Mouse (Mus musculus) thymus, postnatal 0 days (tissue): ENCODE results near the gene Mfsd7a. TPM values are rescaled to one million over a fixed set of nuclear protein-coding genes. Genes with fewer than 3 reads are reported as not detected.
"Not testable (repeated sequence)": the region's sequence is repeated elsewhere in the genome, so short reads cannot be mapped to it uniquely, and the experiment has no call there.

Experiments
- DNase-seq: peaks from one replicate; pipeline ENCODE4 v3.0.0-alpha.2; 2015; ENCODE audit warnings: low spot score
- polyA plus RNA-seq: library from polyadenylated mRNA; unstranded; fragments of >200 nt; fragmentation: Nextera tagmentation; extraction: Ambion mirVana; gene quantifications from 2 replicates; pipeline ENCODE4 v1.2.1, GENCODE M21; 2015

The Mfsd7a gene
- polyA plus RNA-seq, result 0.14 and 0.27 TPM in 2 replicates

DNA sequence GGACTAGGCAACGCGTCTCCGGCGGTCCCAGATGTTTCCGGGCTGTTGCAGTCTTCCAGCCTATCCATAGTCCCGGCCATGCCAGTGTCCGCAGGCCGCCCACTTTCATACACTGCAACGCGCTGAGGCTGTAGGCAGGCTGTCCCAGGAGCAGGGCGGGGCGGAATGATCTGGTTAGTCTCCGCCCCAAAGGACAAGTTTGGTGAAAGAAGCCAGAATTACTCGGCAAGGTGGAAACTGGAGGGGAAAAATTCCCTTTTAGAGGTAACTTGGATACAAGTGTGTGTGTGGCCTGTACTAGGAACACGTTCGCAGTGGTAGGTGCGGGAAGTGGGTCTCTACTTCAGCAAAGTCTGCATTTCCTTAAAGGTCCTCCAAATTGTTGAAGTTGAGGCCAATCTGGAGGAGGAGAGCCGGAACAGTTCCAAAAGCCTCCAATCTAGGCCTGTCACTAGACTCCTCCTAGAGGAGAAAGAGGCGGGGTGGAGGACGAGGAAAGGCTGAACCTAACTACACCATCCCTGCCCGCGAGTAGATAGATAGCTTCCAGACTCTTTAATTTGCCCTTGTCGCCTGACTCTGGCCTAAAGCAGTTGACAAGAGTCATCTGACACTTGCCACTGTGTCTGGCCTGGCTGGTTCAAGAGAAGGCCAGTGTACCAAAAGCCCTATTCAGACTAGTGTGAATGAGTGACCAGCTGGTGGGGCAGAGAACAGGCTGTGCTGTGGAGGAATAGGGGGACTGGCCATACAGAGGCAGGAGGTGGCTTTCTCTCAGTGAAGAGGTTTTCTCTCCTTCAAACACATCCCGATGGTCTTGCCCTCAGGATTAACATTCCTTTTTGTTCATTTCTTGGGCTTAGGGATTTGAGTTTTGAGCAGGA, at the start of gene Mfsd7a:
Gene Mfsd7a (minus strand): TSS at position 107 of the 884 bp plus-strand sequence.
- DNase-seq, result no peak

DNA sequence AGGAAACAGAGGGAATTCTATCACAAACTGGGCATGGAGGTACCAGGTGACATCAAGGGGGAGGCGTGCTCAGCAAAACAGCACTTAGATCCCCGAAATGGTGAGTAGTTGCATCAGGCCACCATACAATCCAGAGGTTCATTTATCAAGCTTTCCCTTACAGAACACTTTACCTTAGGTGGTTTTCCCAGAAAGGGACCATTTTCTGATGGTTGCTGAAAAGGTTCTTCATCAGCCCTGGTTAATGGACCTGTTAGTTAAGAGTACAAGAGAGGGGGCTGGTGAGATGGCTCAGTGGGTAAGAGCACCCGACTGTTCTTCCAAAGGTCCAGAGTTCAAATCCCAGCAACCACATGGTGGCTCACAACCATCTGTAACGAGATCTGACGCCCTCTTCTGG, 37.5 kb upstream of the Mfsd7a start:
- not testable (repeated sequence) for DNase-seq

DNA sequence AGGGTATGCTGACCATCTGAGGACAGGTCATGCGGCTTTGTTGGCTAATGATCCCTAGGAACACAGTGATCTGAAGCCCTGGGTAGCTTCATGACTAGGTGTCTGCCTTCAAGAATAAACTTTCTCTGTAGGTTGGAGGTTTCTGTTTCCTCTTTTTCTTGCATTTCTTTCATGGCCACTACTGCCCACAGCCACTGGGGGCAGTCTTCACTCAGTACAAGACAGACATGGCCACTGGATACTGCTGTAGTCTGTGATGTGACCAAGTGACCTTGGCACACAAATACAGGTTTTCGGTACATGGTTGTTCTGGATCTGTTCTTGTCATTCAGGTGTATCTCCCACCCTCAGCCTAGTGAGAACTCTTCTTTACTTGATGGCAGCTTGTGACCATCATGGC, 36.5 kb upstream of the Mfsd7a start:
- DNase-seq, result peak; percentile 44

DNA sequence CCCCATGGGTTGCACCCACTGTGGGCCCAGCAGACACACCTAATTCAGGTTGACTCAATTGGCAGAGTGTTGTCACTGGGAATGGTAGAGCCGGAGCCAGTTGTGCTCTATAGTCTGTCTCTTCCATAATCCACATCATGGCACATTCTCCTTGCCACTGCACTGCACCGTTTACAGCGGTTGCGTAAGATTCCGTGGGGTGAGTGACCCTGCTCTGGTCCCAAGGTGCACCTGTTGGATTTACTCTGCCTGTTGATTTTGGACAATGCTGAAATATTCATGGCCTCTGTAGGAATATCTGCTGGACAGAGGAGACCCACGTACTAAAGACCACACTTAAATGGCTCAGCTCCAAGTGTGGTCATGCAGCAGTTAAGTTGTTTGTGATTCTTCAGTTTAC, 34.3 kb upstream of the Mfsd7a start:
- no peak for DNase-seq

DNA sequence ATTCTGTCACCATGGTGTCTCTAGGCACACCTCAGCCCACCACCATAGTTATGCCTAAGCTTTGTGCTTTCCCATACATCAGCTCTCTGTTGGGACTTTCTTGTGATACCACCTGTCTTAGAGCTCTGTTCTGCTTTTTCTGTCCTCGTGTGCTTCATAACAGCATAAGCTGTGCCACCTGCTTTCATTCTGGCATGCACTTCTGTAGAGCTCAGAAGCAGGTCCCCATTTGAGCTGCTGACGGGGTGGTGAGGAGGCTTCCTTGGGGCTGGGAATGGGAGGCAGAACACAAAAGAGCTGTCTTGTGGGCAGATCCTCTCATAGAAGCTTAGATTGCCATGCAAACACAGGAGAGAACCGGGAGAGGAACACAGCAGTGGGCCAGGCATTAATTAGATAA, 27.3 kb upstream of the Mfsd7a start:
- no peak for DNase-seq

DNA sequence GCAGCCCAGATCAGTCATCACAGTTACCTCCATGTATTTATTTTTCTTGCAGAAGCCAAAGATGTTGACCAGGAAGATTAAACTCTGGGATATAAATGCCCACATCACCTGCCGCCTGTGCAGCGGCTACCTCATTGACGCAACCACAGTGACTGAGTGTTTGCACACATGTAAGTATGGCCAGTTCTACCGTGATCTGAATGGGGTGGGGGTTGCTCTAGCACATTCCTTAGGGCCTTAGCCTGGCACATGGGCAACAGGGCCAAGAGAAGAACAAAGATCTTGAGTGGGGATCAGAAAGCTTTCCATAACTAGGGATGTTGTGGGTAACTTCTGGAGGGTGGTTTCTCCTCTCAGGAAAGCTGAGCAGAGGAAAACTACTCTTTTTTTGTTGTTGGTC, 25.0 kb upstream of the Mfsd7a start:
- DNase-seq, result no peak

DNA sequence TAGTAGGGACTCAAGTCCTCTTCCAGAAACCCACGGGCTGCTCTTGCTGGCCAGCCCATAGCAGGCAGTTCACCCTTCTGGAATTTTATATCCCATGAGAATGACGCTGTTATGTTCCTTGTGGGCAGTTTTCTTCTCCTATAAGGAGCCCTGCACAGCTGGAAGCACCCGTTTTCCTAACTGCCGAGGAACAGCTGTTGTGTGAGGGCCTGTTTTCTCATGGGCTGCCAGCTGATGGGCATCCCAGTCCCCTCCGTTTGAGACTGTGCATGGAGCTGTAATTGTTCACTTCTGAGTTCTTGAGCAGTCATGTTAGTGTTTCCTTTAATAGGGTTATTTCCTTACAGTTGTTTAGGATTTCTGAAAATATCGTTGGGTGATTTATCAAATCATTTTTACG, 20.9 kb upstream of the Mfsd7a start:
- DNase-seq, result no peak

DNA sequence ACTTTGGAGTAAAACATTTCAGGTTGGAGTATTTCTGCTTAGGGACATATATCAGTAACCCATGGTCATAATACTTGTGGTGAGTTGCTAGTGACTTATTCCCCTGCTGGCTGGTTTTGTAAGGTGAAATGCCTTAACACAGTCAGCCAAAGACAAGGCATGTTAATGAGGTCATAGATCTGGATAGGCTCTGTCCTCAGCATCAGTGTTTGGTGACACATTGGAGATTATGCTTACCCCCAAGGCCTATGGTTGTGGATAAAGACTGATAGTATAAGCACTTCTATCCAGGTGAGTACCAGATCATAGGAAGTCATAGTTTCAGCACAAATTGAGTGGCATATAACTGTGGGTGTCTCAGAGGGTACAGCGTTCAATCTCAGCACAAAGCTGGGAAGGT, 18.0 kb upstream of the Mfsd7a start:
- DNase-seq, result no peak

DNA sequence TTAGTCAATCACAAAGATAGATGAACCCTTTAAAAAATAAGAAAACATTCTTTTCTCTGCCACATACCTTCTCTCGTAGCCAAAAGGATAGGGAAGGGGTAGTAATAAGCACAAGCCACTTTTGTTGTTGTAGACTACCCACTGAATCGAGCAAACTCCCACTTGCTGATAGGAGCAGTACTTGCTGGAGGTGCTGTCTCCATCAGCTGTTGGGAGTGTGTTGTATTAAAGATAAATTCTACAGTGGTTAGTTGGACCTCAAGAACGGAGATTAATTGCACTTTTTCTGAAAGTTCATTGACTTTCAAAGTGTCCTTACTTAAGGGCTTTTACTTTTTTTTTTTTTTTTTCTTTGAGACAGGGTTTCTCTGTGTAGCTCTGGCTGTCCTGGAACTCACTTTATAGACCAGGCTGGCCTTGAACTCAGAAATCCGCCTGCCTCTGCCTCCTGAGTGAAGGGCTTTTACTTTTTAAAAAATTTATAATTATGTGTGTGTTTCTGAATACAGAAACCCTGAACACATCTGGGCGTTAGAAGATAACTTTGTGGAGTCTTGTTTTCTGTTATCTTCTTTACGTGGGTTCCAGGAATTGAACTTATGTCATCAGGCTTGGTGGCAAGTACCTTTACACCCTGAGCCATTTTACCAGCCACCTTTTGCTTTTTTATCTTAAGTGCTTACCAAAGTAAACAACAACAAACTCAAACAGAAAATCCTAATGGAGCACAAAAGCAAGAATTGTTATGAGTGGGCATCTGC, 16.6 kb upstream of the Mfsd7a start:
- no peak for DNase-seq

DNA sequence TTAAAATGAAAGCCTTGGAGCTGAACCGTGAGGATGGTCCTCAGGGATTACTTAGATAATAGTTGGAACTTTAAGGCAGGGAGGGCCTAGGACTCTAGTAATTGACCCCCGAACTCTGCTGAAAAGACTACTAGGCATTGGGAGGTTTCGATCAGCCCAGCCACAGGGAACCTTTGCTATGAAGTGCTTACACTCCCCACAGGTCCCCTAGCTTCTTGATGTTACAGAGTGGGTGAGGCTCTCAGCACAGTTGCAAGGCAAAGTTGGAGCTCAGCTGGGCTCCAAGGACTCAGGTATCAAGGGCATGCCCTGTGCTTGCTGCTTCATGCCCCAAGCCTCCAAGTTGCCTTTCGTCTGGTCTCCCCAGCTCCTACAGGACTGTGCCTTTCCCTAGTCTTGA, 13.8 kb upstream of the Mfsd7a start:
- DNase-seq, result no peak

DNA sequence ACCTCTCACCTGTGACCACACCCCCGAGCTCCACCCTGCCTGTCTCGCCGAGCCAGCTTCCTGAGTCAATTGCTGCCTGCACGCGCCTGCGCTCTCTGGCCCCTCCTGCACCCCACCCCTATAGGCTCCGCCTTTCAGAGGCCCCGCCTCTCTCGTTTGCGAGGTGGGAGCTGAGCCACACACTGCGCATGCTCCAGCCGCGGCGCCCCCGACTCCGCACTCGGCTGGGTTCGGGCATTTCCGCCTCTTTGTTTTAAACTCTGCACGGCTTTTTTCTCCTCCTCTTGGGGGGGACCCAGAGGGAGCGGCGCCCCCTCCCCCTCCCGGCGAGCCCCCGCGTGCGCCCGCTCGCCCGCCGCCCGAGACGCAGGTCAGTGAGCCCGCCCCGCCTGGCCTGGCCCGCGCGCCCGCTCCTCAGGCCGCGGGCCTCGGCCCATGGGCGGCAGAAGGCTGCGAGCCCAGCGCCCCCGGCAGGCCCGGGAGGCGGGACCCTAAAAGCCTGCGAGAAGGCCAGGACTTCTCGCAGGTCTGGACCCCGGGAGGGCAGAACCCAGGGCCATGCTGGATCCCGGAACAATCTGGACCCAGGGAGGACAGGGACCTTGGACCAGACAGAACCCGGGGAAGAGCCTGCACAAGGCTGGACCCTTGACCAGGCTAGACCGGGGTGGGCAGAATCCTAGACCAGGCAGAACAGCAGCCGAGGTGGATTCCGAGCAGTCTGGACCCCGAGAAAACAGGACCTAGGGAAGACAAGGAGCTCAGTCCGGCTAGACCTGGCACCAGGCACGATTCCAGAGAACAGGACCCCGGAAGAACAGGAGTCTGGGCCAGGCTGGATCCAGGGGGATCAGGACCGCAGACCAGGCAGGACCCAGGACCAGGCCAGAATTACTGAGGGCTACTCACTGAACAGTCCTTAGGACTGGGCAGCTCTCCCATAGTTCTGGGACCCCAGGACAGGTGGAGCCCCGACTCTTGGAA, 12.7 kb upstream of the Mfsd7a start, which contains the start of gene Pcgf3:
Gene Pcgf3 (plus strand): TSS at position 151 of the 984 bp plus-strand sequence.
- DNase-seq, result peak; percentile 98

DNA sequence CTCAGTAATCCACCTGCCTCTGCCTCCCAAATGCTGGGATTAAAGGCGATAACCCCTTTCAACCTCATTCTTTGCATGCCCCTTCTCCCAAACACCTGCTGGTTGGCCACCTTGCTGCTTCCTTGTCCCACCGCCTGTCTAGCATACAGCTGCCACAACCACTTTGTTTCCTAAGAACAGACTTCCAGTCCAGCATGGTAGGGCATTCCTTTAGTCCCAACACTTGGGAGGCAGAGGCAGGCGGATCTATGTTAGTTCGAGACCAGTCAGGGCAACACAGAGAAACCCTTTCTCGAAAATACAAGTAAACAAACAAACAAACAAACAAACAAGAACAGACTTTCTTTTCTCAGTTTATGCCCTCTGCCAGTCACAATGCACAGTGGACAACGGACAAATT, 11.8 kb upstream of the Mfsd7a start:
- no peak for DNase-seq

DNA sequence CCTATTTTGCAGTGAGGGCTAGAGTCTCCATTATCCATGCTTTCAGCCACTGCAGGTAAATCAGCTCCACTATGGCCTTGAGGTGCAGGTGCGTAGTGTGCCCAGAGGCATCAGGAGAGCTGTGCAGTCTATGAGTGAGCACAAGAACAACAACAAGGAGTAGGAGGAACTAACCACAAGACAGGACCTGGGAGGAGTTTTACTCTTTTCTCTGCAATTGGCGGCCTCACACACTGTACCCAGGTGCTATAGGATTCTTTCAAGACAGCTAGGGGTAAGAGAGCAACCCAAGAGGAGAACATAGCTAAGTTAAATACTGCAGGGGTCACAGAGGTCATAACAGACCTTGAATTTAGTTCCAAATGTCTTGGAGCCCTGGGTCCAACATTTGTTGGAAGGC, 10.0 kb upstream of the Mfsd7a start:
- peak; percentile 75 for DNase-seq

DNA sequence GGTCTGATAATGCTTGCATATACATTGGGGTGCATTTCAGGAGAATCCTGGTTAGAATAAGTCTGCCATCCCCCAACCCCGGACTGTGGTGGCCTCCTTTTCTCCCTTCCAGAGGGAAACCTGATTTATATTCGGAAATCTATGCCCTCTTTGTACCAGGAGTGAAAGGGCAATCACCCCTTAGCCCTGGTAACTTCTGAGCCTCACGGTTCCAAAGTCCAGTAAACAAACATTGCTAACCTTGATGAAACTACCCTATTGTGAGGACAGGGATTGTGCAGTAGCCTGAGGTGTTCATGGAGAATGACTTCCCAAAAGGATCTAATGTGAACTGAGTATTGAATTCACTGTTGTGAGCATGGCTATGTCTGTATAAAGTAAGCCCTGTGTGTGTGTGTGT, 5.4 kb upstream of the Mfsd7a start:
- no peak for DNase-seq

DNA sequence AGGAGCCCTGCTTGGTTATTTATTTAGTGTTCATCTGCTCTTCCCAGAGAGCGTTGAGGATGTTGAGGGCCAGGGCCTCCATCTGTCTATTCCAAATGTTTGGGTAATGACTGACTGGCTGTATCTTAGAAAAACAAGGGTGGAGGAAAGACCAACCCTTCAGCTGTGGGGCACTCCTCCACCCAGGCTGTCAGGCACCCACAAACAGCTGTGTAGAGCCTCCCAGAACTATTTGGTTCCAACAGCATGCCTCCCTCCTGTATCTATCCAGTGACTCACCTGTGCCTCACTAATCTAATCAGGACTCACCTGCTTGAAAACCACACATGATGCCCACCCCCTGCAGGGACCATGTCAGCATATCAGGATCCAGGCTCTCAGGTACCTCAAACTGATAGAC, 3.7 kb upstream of the Mfsd7a start:
- DNase-seq, result no peak

DNA sequence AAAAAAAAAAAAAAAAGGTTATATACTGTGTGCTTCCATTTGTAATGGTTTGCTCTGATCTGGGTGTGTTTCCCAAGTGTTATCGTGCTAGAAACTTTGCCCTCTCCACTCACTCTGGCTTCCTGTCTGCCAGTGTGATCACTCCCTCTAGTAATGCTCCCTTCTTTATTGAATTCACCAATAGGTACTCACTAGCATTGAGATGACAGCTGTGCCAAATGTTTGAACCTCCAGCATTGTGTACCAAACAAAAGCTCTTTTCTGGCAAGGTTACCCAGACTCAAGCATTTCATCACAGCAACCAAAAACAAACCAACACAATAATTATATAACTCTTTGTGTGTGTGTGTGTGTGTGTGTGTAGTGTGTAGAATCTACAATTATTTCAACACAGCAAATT, 2.9 kb upstream of the Mfsd7a start:
- DNase-seq, result no peak

DNA sequence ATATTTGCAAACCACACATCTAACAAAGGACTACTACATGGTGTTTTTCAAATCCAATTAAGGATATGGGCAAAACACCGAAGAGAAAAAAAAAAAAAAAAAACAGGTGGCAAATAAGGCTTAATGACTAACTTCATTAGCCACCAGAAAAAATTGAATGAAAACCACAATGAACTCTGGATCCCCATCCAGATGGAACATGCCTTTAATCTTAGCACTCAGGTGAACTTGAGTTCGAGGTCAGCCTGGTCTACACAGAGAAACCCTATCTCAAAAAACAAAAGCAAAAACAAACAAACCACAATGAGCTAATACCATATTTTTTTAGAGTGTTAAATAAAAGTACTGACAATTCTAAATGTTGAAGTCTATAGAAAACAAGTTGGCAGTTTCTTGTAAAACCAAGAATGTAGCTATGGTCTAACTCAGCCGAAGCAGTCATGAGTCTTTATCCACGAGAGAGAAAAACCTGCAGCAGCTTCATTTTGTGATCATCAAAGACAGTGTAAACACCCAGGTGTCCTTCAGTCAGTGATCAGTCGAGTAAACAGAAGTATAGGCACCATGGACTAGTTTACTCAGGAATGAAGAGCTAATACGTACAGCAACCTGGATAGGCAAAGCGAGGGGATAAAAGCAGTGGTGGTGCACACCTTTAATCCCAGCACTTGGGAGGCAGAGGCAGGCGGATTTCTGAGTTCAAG, 2.3 kb upstream of the Mfsd7a start:
- DNase-seq, result no peak

DNA sequence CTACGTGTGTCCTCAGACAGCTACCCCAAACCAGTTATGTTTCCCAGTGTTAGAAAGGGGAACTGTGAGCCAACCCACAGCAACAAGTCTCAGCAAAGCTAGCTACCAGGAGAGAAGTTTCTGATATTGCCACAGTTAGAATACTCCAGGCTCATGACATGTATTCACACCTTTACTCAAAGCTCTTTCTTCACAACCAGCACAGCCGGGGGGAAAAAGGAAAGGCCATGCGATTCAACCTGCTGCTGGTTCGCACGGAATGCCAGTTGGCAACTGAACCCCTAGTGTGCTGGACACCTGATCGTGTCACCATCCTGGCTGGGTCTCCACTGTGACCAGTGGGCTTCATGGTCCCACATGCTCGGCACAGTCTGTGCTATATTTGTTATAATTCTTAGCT, 834 bp downstream of the Mfsd7a start:
- no peak for DNase-seq

DNA sequence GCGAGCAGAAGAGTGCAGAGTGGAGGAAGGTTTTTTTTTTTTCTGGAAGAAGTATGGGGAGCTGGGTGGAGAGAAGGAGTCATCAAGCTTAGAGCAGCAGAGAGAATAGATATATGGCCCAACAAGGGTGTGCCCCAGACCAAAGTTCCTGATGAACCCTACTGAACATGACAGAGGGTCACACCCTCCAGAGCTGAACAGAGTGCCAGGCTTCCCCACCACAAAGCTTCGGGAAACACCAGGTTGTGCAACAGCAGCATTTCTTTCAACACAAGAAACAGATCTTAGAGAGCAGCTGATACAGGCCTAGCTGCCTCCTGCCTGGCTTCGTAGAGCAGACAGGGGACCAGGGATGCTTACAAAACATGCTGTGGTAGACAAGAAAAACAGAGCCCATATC, 1.7 kb downstream of the Mfsd7a start:
- no peak for DNase-seq

DNA sequence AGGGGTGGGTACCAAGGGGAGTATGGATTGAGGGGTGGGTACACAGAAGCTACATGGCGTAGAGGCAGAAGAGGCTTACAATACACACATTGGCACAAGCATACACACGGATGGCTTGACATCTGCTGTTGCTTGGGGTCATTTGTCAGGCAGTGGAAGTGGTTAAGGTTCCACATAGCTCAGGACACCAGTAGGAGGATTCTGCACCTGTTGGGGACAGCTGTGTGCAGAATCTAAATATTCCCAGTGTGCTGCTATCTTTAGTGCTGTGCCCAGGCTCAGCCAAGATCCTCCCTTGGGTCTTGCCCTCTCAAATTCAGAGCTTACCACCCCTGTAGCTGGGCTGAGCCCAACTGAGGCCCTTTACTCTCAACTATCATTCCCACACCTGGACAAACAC, 12.6 kb downstream of the Mfsd7a start:
- no peak for DNase-seq
